Mouse (Mus musculus) testis, adult 2 months (tissue): ENCODE measurements around the gene Bet1l. TPM values are rescaled to one million over a fixed set of nuclear protein-coding genes. Genes with fewer than 3 reads are reported as not detected.
A peak's percentile ranks its signal among the peaks of the same experiment; 100 is the strongest.

Experiments used
- H3K27ac ChIP-seq: fragments of 200-500 bp; 2 replicates; pipeline ENCODE4 v1.5.1; 2012; ENCODE audit warnings: low read depth, low read length; ENCODE audit not compliant: control insufficient read depth, insufficient read depth
- H3K27me3 ChIP-seq: fragments of 200-500 bp; 2 replicates; pipeline ENCODE4 v1.6.1; 2012; ENCODE audit warnings: mild to moderate bottlenecking, low read length, moderate library complexity; ENCODE audit not compliant: control insufficient read depth, insufficient read depth
- H3K36me3 ChIP-seq: fragments of 200-500 bp; 2 replicates; pipeline ENCODE4 v1.6.1; 2012; ENCODE audit warnings: mild to moderate bottlenecking, low read length; ENCODE audit not compliant: control insufficient read depth, insufficient read depth
- H3K4me1 ChIP-seq: fragments of 200-500 bp; 2 replicates; pipeline ENCODE4 v1.6.1; 2012; ENCODE audit warnings: low read length; ENCODE audit not compliant: control insufficient read depth, insufficient read depth
- H3K4me3 ChIP-seq: fragments of 200-500 bp; 2 replicates; pipeline ENCODE4 v1.5.1; 2012; ENCODE audit warnings: low read depth, mild to moderate bottlenecking, low read length, moderate library complexity, mixed read lengths; ENCODE audit not compliant: control insufficient read depth
- CTCF ChIP-seq: fragments of 200-500 bp; IDR thresholded peaks from 2 replicates; pipeline ENCODE4 v1.5.1; 2012; ENCODE audit warnings: low read depth, mild to moderate bottlenecking, inconsistent platforms, low read length, moderate library complexity; ENCODE audit not compliant: control insufficient read depth, insufficient read depth, insufficient replicate concordance
- POLR2A ChIP-seq: fragments of 200-500 bp; IDR thresholded peaks from 2 replicates; pipeline ENCODE4 v1.6.1; 2012; ENCODE audit warnings: low read depth, mild to moderate bottlenecking, inconsistent platforms, low read length, moderate library complexity; ENCODE audit not compliant: control insufficient read depth
- polyA plus RNA-seq: library from polyadenylated mRNA; depleted of rRNA; stranded (reverse); fragments of >200 nt; gene quantifications from 2 replicates; pipeline ENCODE4 v1.2.3, GENCODE M21; 2012; rRNA removed

Gene Bet1l
- polyA plus RNA-seq = 20.8 and 22.9 TPM in 2 replicates

- Histone ChIP-seq H3K27ac (peak within 1 kb of the TSS; percentile 85), H3K36me3 (no peaks in the 10 kb centered on the region; the same call in 1 of the 2 replicates), H3K27me3 (no peaks in the 10 kb centered on the region), H3K4me1 (peaks cover 16% of the 10 kb centered on the region), H3K4me3 (peak within 1 kb of the TSS; percentile 97)
- no peak for TF ChIP-seq POLR2A
- TF ChIP-seq CTCF = no peak
Observed at GRCm38 (mm10) chr7:140857550-140858505, at the start of gene Bet1l. TSS of gene Bet1l (minus strand) at chr7:140857577.

- Histone ChIP-seq H3K27ac (no peak overlapping the region), H3K4me1 (peaks cover 5% of the 10 kb centered on the region), H3K27me3 (no peaks in the 10 kb centered on the region), H3K4me3 (no peak overlapping the region), H3K36me3 (no peaks in the 10 kb centered on the region)
- TF ChIP-seq CTCF (no peak), POLR2A (no peak)
Observed at GRCm38 (mm10) chr7:140907131-140907530, 49.8 kb upstream of the Bet1l start.

- TF ChIP-seq POLR2A (no peak), CTCF (no peak)
- H3K4me3 ChIP-seq = no peak overlapping the region
- no peaks in the 10 kb centered on the region for H3K27me3 ChIP-seq
- H3K27ac ChIP-seq = no peak overlapping the region
- no peaks in the 10 kb centered on the region for H3K36me3 ChIP-seq
- peaks cover 5% of the 10 kb centered on the region for H3K4me1 ChIP-seq
Observed at GRCm38 (mm10) chr7:140905642-140906081, 48.3 kb upstream of the Bet1l start.

- H3K27me3 ChIP-seq = no peaks in the 10 kb centered on the region
- no peak overlapping the region for H3K4me3 ChIP-seq
- TF ChIP-seq CTCF = peak; percentile 89
- TF ChIP-seq POLR2A = no peak
- no peaks in the 10 kb centered on the region for H3K36me3 ChIP-seq
- H3K4me1 ChIP-seq = no peaks in the 10 kb centered on the region
- no peak overlapping the region for H3K27ac ChIP-seq
Observed at GRCm38 (mm10) chr7:140903212-140903611, 45.8 kb upstream of the Bet1l start.

GRCm38 (mm10) chr7:140902036-140902875 is 44.9 kb upstream of the Bet1l start:
- no peak for TF ChIP-seq POLR2A
- TF ChIP-seq CTCF = no peak
- Histone ChIP-seq H3K4me3 (no peak overlapping the region), H3K27me3 (no peaks in the 10 kb centered on the region), H3K27ac (no peak overlapping the region), H3K36me3 (no peaks in the 10 kb centered on the region), H3K4me1 (no peaks in the 10 kb centered on the region)

- no peak within 1 kb of the TSS for H3K4me3 ChIP-seq
- TF ChIP-seq CTCF (no peak), POLR2A (no peak)
- no peak within 1 kb of the TSS for H3K27ac ChIP-seq
- no peaks in the 10 kb centered on the region for H3K4me1 ChIP-seq
- H3K27me3 ChIP-seq = no peaks in the 10 kb centered on the region
- H3K36me3 ChIP-seq = no peaks in the 10 kb centered on the region
Observed at GRCm38 (mm10) chr7:140900220-140900619, 42.8 kb upstream of the Bet1l start, which contains the start of gene Cox8b. TSS of gene Cox8b (minus strand) at chr7:140900446.

- Histone ChIP-seq H3K36me3 (no peaks in the 10 kb centered on the region), H3K4me1 (no peaks in the 10 kb centered on the region), H3K27me3 (no peaks in the 10 kb centered on the region), H3K4me3 (no peak overlapping the region), H3K27ac (no peak overlapping the region)
- TF ChIP-seq CTCF (no peak), POLR2A (no peak)
Observed at GRCm38 (mm10) chr7:140899121-140899520, 41.7 kb upstream of the Bet1l start.
